Mouse (Mus musculus): Measurements from ENCODE around the gene Msi2.

Msi2 gene

GRCm38 (mm10) chr11:88539637-88540478 is 178.5 kb downstream of the Msi2 start:
- DNase-seq (ENCODE audit: low spot score) = no peak

DNA sequence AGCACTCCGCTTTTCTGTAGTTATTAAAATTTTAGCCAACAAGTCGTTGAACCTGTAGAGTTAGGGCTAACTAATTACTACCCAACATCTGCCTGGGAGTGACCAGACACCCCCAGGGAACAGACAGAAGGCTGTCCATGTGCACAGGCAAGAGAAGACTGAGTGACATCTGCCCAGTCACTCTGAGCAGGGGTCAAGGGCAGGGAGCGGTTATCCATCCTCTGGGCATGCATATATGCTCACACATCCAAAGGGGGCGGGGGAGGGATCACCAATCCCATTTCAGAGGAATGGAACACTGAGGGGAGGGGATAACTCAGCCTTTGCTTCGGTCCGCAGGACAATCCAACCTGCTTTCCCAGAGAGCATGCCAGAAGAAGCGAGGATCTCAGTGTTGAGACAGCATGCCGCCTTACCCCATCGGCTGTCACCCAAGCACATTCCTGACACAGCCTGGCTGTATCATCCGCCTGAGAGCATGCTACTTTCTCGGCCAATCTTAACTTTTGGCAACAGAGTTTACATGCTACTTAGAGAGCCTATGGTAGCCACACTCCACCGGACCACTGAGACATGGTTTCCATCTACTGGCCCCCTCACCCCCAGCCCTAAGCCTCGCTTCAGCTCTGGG is 179.5 kb downstream of the Msi2 start:
- no peak for DNase-seq (ENCODE audit: low spot score)

GRCm38 (mm10) chr11:88537344-88537743 is 181.0 kb downstream of the Msi2 start:
- no peak for DNase-seq (ENCODE audit: low spot score)

- no peak for DNase-seq (ENCODE audit: low spot score)
Measured at GRCm38 (mm10) chr11:88536861-88537260, 181.5 kb downstream of the Msi2 start.

GRCm38 (mm10) chr11:88534331-88534929 is 183.9 kb downstream of the Msi2 start:
- DNase-seq (ENCODE audit: low spot score) = no peak

DNA sequence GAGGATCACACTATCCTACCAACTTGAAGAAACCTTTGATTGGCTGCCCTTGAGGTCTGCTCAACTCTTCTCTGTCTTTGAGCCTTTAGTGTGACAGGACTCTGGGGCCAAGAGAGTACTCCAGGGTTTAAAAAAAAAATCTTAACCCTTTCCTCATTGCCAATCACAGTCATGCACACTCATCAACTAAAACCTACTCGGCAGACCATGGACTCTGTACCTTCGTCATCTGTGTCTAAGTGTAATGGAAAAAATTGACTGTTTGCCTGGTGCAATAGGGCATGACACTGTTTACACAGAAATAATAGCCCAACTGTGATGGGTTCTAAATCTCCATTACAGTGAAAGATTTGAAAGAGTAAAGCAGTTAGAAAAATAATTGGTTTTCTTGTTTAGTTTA is 186.3 kb downstream of the Msi2 start:
- DNase-seq (ENCODE audit: low spot score) = no peak

GRCm38 (mm10) chr11:88530032-88530431 is 188.3 kb downstream of the Msi2 start:
- no peak for DNase-seq (ENCODE audit: low spot score)

GRCm38 (mm10) chr11:88528522-88529101 is 189.7 kb downstream of the Msi2 start:
- DNase-seq (ENCODE audit: low spot score) = no peak

DNA sequence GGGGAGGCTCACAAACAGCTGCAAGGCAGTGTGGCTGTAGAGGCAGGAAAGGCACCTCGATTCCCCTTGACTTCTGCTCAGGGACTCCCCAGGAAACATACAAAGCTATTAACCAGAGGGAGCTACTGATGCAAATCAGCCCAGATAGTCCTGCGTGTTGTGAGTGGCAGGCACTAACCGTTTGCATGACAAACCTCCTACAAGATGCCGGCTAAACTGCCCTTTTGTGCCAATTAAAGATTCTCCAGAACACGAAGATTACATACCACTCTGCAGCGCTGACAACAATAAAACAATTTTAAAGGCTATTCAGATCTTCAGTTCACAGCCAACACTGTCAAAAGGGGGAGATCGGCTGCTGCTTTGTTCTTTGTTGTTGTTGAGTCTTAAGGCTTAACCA is 191.6 kb downstream of the Msi2 start:
- DNase-seq (ENCODE audit: low spot score) = no peak

GRCm38 (mm10) chr11:88524790-88525575 is 193.3 kb downstream of the Msi2 start:
- DNase-seq (ENCODE audit: low spot score) = no peak

GRCm38 (mm10) chr11:88524437-88524789 is 193.9 kb downstream of the Msi2 start:
- no peak for DNase-seq (ENCODE audit: low spot score)

DNA sequence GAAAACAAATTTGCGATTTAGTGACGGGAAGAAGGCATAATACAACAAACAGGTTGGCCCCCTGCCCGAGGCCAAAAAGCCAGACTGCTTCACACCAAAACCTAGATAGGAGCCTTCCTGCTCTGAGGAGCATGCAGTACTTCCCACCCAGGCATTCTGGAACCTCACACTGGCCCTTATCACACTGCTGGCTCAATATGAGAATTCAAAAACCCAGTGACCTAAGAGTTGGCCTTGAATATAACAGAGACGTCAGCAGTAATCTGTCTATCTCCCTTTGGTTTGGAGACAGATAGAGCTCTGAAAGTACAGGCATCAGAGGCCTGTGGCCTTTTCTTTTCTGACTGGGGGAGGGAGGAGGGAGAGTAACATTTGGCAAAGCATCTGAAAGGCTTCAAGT is 194.4 kb downstream of the Msi2 start:
- DNase-seq (ENCODE audit: low spot score) = no peak

GRCm38 (mm10) chr11:88523511-88523910 is 194.8 kb downstream of the Msi2 start:
- DNase-seq (ENCODE audit: low spot score) = no peak

GRCm38 (mm10) chr11:88522114-88522513 is 196.2 kb downstream of the Msi2 start:
- no peak for DNase-seq (ENCODE audit: low spot score)

DNA sequence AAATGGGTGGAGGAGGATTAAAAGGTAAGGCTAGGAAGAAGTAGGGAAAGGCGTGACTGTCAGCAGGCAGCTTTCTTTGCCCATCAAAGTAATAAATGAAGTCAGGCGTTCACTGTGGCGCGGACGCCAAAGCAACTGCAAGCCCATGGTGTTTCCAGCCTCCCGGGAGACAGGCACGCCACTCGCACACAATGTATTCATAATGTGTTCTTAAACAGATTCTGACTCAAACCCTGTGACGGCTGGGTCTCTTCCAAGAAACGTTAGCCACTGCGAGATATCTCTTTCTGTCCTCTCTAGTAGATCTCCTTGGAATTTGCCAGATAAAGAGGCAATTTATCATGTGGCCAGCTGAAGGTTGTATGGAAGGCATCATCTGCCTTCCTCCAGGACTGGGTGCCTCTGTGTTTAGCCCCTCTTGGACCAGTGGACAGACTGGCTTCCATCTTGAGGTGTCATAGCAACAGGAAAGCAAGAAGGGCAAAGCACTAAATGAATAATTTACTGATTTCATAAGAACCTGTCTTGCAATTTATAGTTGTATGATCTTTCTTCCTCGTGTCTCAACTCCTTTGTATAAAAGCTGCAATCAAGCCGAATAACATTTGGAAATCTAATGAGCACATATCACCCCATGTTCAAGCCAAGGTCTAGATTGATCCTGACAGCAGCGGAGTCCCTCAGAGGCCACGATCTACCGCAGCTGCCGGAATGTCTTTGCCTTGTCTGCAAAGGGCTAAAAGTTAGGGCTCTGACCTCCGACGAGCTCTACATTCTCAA is 197.2 kb downstream of the Msi2 start:
- no peak for DNase-seq (ENCODE audit: low spot score)

DNA sequence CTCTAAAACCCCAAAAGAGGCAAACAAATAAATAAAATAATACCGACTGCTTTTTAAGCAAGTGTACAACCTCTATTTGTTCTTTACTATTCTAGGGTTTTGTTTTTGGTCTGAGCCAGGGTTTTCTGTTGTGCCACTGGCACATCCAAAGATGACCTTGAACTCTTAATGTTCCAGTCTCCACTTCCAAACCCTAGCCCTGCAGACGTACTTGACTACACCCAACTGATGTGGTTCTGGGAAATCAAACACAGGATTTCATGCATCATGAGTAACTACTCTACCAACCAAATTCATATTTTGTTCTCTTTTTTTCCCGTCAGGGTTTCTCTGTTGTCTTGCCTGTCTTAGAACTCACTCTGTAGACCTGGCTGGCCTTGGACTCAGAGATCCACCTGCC is 200.0 kb downstream of the Msi2 start:
- no peak for DNase-seq (ENCODE audit: low spot score)

- DNase-seq (ENCODE audit: low spot score) = no peak
Measured at GRCm38 (mm10) chr11:88516596-88517485, 201.5 kb downstream of the Msi2 start.

GRCm38 (mm10) chr11:88515736-88516583 is 202.4 kb downstream of the Msi2 start:
- no peak for DNase-seq (ENCODE audit: low spot score)

GRCm38 (mm10) chr11:88515267-88515666 is 203.0 kb downstream of the Msi2 start:
- no peak for DNase-seq (ENCODE audit: low spot score)

All from left cerebral cortex, adult 11 months (tissue).